Mouse (Mus musculus) spleen, adult 2 months (tissue): ENCODE data around the gene Zfp668.

Source experiments
- CTCF ChIP-seq: fragments of 200-500 bp; IDR thresholded peaks from 2 replicates; pipeline ENCODE4 v1.5.1; 2011; ENCODE audit warnings: mild to moderate bottlenecking, inconsistent platforms; ENCODE audit not compliant: insufficient read depth, insufficient read length, insufficient replicate concordance; ENCODE audit errors: extremely low read depth
- POLR2A ChIP-seq: fragments of 200-500 bp; IDR thresholded peaks from 2 replicates; pipeline ENCODE4 v1.6.1; 2011; ENCODE audit warnings: low read depth, low read length, inconsistent platforms

- no peak for TF ChIP-seq POLR2A
- no peak for TF ChIP-seq CTCF
Measured at GRCm38 (mm10) chr7:127912938-127913337, 36.3 kb upstream of the Zfp668 start.
